Mouse (Mus musculus): ENCODE data around the gene Rasef. TPM values are rescaled to one million over a fixed set of nuclear protein-coding genes. Genes with fewer than 3 reads are reported as not detected.
"Not testable (repeated sequence)": the region's sequence is repeated elsewhere in the genome, so short reads cannot be mapped to it uniquely, and the experiment has no call there.

Gene Rasef
- polyA plus RNA-seq, 1 experiment from 2014 or later: 3.8 TPM

GRCm38 (mm10) chr4:73773831-73774810, 16.7 kb downstream of the Rasef start:
- no peak overlapping the region for H3K27ac ChIP-seq (replicated peaks; ENCODE audit: low read depth, low read length)
- no peak overlapping the region for H3K4me2 ChIP-seq (ENCODE audit: low read depth, low read length)
- no peak overlapping the region for H3K4me3 ChIP-seq (ENCODE audit: low read depth, low read length)
- no peak; the same call in 1 of the 2 replicates for ATAC-seq (ENCODE audit: low read depth)
- H3K9ac ChIP-seq (ENCODE audit: low read depth, low read length): no peak overlapping the region
- H3K27me3 ChIP-seq (replicated peaks; ENCODE audit: control insufficient read depth, insufficient read depth, low read length): no peaks in the 10 kb centered on the region
- 50% methylated on average over 5 of the region's 5 CpGs for WGBS
- no peaks in the 10 kb centered on the region for H3K4me1 ChIP-seq (ENCODE audit: control insufficient read depth, insufficient read depth, low read length)
- no peaks in the 10 kb centered on the region for H3K36me3 ChIP-seq (ENCODE audit: control insufficient read depth, insufficient read depth, low read length)
- DNase-seq (ENCODE audit: low spot score): no peak
- no peaks in the 10 kb centered on the region for H3K9me3 ChIP-seq (ENCODE audit: control insufficient read depth, low read length)

DNA sequence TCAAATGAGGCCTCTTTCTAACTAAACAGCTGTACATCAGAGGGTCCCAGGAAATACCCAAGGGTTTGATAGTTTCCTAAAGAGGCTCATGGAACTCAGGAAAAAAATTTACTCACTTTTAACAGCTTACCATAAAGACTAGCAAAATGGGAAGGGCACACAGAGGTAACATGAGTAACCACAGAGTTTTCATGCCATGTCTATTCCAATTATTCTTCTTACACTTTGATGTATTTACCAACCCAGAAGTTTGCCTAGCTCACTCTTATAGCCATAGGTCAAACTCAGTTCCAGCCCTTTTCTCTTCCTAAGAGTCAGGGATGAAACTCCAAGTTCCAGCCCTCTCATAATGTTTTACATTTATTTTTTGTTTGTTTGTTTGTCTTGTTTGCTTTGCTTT, 18.8 kb downstream of the Rasef start:
- peak; percentile 16 for DNase-seq (ENCODE audit: low spot score)
- peak; percentile 57; the same call in 1 of the 2 replicates for ATAC-seq (ENCODE audit: low read depth)
- Histone ChIP-seq H3K36me3 (ENCODE audit: control insufficient read depth, insufficient read depth, low read length) (no peaks in the 10 kb centered on the region), H3K4me1 (ENCODE audit: control insufficient read depth, insufficient read depth, low read length) (no peaks in the 10 kb centered on the region), H3K9ac (ENCODE audit: low read depth, low read length) (no peak overlapping the region), H3K4me3 (ENCODE audit: low read depth, low read length) (no peak overlapping the region), H3K27ac (replicated peaks; ENCODE audit: low read depth, low read length) (no peak overlapping the region), H3K9me3 (ENCODE audit: control insufficient read depth, low read length) (no peaks in the 10 kb centered on the region), H3K27me3 (replicated peaks; ENCODE audit: control insufficient read depth, insufficient read depth, low read length) (no peaks in the 10 kb centered on the region), H3K4me2 (ENCODE audit: low read depth, low read length) (no peak overlapping the region)

DNA sequence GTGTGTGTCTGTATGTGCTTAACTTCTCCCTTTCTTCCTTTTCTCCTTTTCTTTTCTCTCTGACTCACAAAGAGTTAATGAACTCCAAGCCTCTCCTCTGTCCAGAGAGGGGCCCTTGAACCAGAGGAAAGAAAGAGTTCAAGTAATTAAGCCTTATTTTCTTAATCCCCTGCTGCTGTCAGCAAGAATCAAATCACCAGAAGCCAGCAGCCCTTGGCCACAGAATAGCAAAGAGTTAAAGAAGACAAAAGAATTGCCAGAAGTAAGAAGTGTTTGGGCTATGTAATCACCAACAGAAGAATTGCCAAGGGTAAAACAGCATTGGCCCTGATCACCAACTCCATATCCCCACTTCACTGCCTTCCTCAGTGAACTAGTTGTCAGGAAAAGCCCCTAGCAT, 20.2 kb downstream of the Rasef start:
- no peak overlapping the region for H3K9ac ChIP-seq (ENCODE audit: low read depth, low read length)
- H3K4me2 ChIP-seq (ENCODE audit: low read depth, low read length): no peak overlapping the region
- no peaks in the 10 kb centered on the region for H3K9me3 ChIP-seq (ENCODE audit: control insufficient read depth, low read length)
- H3K27ac ChIP-seq (replicated peaks; ENCODE audit: low read depth, low read length): no peak overlapping the region
- H3K4me1 ChIP-seq (ENCODE audit: control insufficient read depth, insufficient read depth, low read length): no peaks in the 10 kb centered on the region
- no peaks in the 10 kb centered on the region for H3K36me3 ChIP-seq (ENCODE audit: control insufficient read depth, insufficient read depth, low read length)
- H3K27me3 ChIP-seq (replicated peaks; ENCODE audit: control insufficient read depth, insufficient read depth, low read length): no peaks in the 10 kb centered on the region
- H3K4me3 ChIP-seq (ENCODE audit: low read depth, low read length): no peak overlapping the region
- ATAC-seq (ENCODE audit: low read depth) (peak; percentile 80; the same call in 1 of the 2 replicates), DNase-seq (ENCODE audit: low spot score) (peak; percentile 55)

- Histone ChIP-seq H3K4me3 (ENCODE audit: low read depth, low read length) (no peak overlapping the region), H3K9me3 (ENCODE audit: control insufficient read depth, low read length) (no peaks in the 10 kb centered on the region), H3K4me1 (ENCODE audit: control insufficient read depth, insufficient read depth, low read length) (no peaks in the 10 kb centered on the region), H3K27me3 (replicated peaks; ENCODE audit: control insufficient read depth, insufficient read depth, low read length) (no peaks in the 10 kb centered on the region), H3K27ac (replicated peaks; ENCODE audit: low read depth, low read length) (no peak overlapping the region), H3K36me3 (ENCODE audit: control insufficient read depth, insufficient read depth, low read length) (no peaks in the 10 kb centered on the region), H3K9ac (ENCODE audit: low read depth, low read length) (no peak overlapping the region), H3K4me2 (ENCODE audit: low read depth, low read length) (no peak overlapping the region)
- WGBS: 81% methylated on average over 3 of the region's 3 CpGs
- DNase-seq (ENCODE audit: low spot score): no peak
- ATAC-seq (ENCODE audit: low read depth): no peak
Measured at GRCm38 (mm10) chr4:73768156-73768555, 22.6 kb downstream of the Rasef start.

- Histone ChIP-seq H3K36me3 (ENCODE audit: control insufficient read depth, insufficient read depth, low read length) (no peaks in the 10 kb centered on the region), H3K9me3 (ENCODE audit: control insufficient read depth, low read length) (no peaks in the 10 kb centered on the region), H3K4me2 (ENCODE audit: low read depth, low read length) (no peak overlapping the region), H3K4me1 (ENCODE audit: control insufficient read depth, insufficient read depth, low read length) (no peaks in the 10 kb centered on the region), H3K9ac (ENCODE audit: low read depth, low read length) (no peak overlapping the region), H3K27me3 (replicated peaks; ENCODE audit: control insufficient read depth, insufficient read depth, low read length) (no peaks in the 10 kb centered on the region), H3K4me3 (ENCODE audit: low read depth, low read length) (no peak overlapping the region), H3K27ac (replicated peaks; ENCODE audit: low read depth, low read length) (no peak overlapping the region)
- 79% methylated on average over 5 of the region's 5 CpGs for WGBS
- no peak for DNase-seq (ENCODE audit: low spot score)
- no peak for ATAC-seq (ENCODE audit: low read depth)
Measured at GRCm38 (mm10) chr4:73748219-73748618, 42.6 kb downstream of the Rasef start.

DNA sequence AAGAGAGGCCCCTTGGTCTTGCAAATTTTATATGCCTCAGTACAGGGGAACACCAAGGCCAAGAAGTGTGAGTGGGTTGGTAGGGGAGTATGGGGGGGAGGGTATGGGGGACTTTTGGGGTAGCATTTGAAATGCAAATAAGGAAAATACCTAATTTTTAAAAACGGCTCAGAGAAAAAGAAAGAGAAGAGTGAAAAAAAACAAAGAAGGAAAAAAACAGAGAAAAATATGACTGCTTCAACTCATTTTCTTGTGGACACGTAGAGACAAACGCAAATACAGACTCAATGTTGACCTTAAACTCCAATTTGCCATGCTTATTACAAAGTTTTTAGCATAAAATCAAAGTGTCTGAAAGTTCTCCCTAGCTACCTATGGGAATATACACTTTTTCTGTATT, 51.4 kb downstream of the Rasef start:
- H3K27ac ChIP-seq (replicated peaks; ENCODE audit: low read depth, low read length): no peak overlapping the region
- H3K27me3 ChIP-seq (replicated peaks; ENCODE audit: control insufficient read depth, insufficient read depth, low read length): no peaks in the 10 kb centered on the region
- no peak overlapping the region for H3K4me3 ChIP-seq (ENCODE audit: low read depth, low read length)
- no peak overlapping the region for H3K4me2 ChIP-seq (ENCODE audit: low read depth, low read length)
- H3K36me3 ChIP-seq (ENCODE audit: control insufficient read depth, insufficient read depth, low read length): no peaks in the 10 kb centered on the region
- 80% methylated on average over 3 of the region's 3 CpGs for WGBS
- no peaks in the 10 kb centered on the region for H3K9me3 ChIP-seq (ENCODE audit: control insufficient read depth, low read length)
- ATAC-seq (ENCODE audit: low read depth) (no peak), DNase-seq (ENCODE audit: low spot score) (no peak)
- H3K9ac ChIP-seq (ENCODE audit: low read depth, low read length): no peak overlapping the region
- H3K4me1 ChIP-seq (ENCODE audit: control insufficient read depth, insufficient read depth, low read length): no peaks in the 10 kb centered on the region

DNA sequence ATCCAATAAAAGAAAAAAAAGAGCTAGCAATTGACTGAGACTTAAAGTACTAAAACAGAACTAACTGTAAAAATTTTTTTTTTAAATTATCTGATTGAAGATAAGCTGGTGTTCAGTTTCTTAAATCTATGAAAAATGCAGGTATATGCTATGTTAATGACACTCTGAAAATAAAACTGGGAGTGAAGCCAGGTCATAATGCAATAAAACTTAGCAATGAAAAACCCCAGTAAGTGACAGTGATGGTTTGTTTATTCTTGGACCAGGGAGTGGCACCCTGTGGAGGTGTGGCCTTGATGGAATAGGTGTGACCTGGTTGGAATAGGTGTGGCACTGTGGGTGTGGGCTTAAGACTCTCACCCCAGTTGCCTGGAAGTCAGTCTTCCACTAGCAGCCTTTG, 71.0 kb downstream of the Rasef start:
- Histone ChIP-seq H3K4me3 (ENCODE audit: low read depth, low read length) (no peak overlapping the region), H3K9me3 (ENCODE audit: control insufficient read depth, low read length) (no peaks in the 10 kb centered on the region), H3K4me2 (ENCODE audit: low read depth, low read length) (no peak overlapping the region), H3K4me1 (ENCODE audit: control insufficient read depth, insufficient read depth, low read length) (no peaks in the 10 kb centered on the region), H3K27me3 (replicated peaks; ENCODE audit: control insufficient read depth, insufficient read depth, low read length) (no peaks in the 10 kb centered on the region), H3K36me3 (ENCODE audit: control insufficient read depth, insufficient read depth, low read length) (no peaks in the 10 kb centered on the region), H3K9ac (ENCODE audit: low read depth, low read length) (no peak overlapping the region), H3K27ac (replicated peaks; ENCODE audit: low read depth, low read length) (no peak overlapping the region)
- DNase-seq (ENCODE audit: low spot score) (no peak), ATAC-seq (ENCODE audit: low read depth) (no peak)

DNA sequence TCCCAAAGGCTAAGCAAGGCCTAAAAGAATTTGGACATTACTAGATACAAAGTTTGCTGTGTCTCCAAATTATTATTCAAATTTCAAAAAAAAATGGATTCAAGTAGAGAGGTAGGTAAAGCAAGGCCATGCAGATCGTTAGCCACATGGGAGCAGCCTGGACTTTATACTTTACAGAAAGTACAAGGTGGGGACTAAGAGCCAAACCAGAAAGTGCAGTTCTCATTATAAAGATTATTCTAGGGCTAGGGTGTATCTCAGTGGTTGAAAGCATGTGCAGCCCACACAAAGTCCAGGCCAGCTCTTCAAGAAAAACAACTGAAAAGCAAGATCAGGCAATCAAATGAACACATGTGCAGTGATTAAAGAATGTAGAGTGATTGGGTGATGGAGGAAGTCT, 72.0 kb downstream of the Rasef start:
- Histone ChIP-seq H3K27me3 (replicated peaks; ENCODE audit: control insufficient read depth, insufficient read depth, low read length) (no peaks in the 10 kb centered on the region), H3K9me3 (ENCODE audit: control insufficient read depth, low read length) (no peaks in the 10 kb centered on the region), H3K4me3 (ENCODE audit: low read depth, low read length) (no peak overlapping the region), H3K4me1 (ENCODE audit: control insufficient read depth, insufficient read depth, low read length) (no peaks in the 10 kb centered on the region), H3K36me3 (ENCODE audit: control insufficient read depth, insufficient read depth, low read length) (no peaks in the 10 kb centered on the region), H3K4me2 (ENCODE audit: low read depth, low read length) (no peak overlapping the region), H3K27ac (replicated peaks; ENCODE audit: low read depth, low read length) (no peak overlapping the region), H3K9ac (ENCODE audit: low read depth, low read length) (no peak overlapping the region)
- ATAC-seq (ENCODE audit: low read depth): no peak
- WGBS: 88% methylated on average over 1 of the region's 1 CpGs
- DNase-seq (ENCODE audit: low spot score): no peak

- DNase-seq (ENCODE audit: low spot score); H3K4me3 ChIP-seq (ENCODE audit: low read depth, low read length); H3K9ac ChIP-seq (ENCODE audit: low read depth, low read length); ATAC-seq (ENCODE audit: low read depth); H3K4me1 ChIP-seq (ENCODE audit: control insufficient read depth, insufficient read depth, low read length); H3K36me3 ChIP-seq (ENCODE audit: control insufficient read depth, insufficient read depth, low read length); H3K4me2 ChIP-seq (ENCODE audit: low read depth, low read length); H3K27me3 ChIP-seq (replicated peaks; ENCODE audit: control insufficient read depth, insufficient read depth, low read length); H3K27ac ChIP-seq (replicated peaks; ENCODE audit: low read depth, low read length); H3K9me3 ChIP-seq (ENCODE audit: control insufficient read depth, low read length): not testable (repeated sequence)
- WGBS: no CpG with 5 or more reads among the region's 4 CpGs
Measured at GRCm38 (mm10) chr4:73683216-73683615, 107.6 kb downstream of the Rasef start, which contains the start of gene Gm428. Gm428 (plus strand) TSS chr4:73683516.
